Mouse (Mus musculus): ENCODE measurements around the gene Vmn1r142. TPM values are rescaled to one million over a fixed set of nuclear protein-coding genes. Genes with fewer than 3 reads are reported as not detected.

Gene Vmn1r142
- not detected for polyA plus RNA-seq (2015; fragmentation: Illumina TruSeq; extraction: RNeasy Lipid Tissue Mini Kit (QIAGEN cat#74804); ENCODE audit: insufficient read depth, low read depth, low replicate concordance)

GRCm38 (mm10) chr7:22163935-22164334, at the start of gene Vmn1r142:
TSS of gene Vmn1r142 (minus strand) at chr7:22164035.

DNA sequence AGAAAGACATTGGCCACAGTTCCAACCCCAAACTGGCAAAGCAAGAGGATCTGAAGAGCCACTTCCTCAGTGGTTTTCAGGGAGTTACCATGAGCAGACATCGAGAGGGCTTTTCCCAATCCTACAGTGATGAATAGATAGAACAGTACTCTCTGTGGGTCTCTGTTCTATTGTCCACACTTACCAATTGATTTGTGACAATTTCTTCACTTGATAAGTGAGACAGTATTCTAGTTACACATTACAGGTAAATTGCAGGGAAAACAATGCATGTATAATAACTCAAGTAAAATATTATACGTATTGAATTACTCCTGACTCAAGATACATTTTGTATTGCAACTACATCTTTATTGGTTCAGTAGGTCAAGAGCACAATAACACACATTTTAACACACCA, 37.3 kb upstream of the Vmn1r142 start, which contains the start of gene Gm8653:
TSS of gene Gm8653 (minus strand) at position 101 of the 400 bp plus-strand sequence.

DNA sequence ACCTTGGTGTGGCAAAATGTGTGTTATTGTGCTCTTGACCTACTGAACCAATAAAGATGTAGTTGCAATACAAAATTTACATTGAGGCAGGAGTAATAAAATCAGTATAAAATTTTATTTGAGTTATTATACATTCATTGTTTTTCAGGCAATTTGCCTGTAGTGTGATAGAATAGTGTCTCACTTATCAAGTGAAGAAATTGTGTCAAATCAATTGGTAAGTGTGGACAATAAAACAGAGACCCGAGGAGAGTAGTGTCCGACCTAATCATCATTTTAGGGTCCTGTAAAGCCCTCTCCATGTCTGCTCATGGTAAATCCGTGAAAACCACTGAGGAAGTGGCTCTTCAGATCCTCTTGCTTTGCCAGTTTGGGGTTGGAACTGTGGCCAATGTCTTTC, 25.2 kb upstream of the Vmn1r142 start, which contains the start of gene Vmn1r143:
TSS of gene Vmn1r143 (plus strand) at position 301 of the 400 bp plus-strand sequence.

DNA sequence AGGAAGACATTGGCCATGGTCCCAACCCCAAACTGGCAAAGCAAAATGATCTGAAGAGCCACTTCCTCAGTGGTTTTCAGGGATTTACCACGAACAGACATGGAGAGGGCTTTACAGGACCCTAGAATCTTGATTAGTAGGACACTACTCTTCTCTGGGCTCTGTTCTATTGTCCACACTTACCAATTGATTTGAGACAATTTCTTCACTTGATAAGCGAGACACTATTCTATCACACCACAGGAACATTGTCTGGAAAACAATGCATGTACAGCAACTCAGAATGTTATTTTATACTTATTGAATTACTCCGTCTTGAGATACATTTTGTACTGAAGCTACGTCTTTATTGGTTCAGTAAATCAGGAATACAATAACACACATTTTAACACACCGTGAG, 29.2 kb downstream of the Vmn1r142 start, which contains the start of gene Gm10666:
TSS of gene Gm10666 (minus strand) at position 101 of the 400 bp plus-strand sequence.

GRCm38 (mm10) chr7:22118145-22118544, 45.7 kb downstream of the Vmn1r142 start, which contains the start of gene Gm16451:
TSS of gene Gm16451 (minus strand) at chr7:22118245.

Other genes with a start within 250 kb of the Vmn1r142 start
- not detected for gene Gm5891, start 242.7 kb downstream of the Vmn1r142 start, polyA plus RNA-seq (2015; fragmentation: Illumina TruSeq; extraction: RNeasy Lipid Tissue Mini Kit (QIAGEN cat#74804); ENCODE audit: insufficient read depth, low read depth, low replicate concordance)
- not detected for gene Vmn1r137, start 169.4 kb downstream of the Vmn1r142 start, polyA plus RNA-seq (2015; fragmentation: Illumina TruSeq; extraction: RNeasy Lipid Tissue Mini Kit (QIAGEN cat#74804); ENCODE audit: insufficient read depth, low read depth, low replicate concordance)
- not detected for gene Vmn1r138, start 135.1 kb downstream of the Vmn1r142 start, polyA plus RNA-seq (2015; fragmentation: Illumina TruSeq; extraction: RNeasy Lipid Tissue Mini Kit (QIAGEN cat#74804); ENCODE audit: insufficient read depth, low read depth, low replicate concordance)
- not detected for gene Gm6176, start 107.7 kb downstream of the Vmn1r142 start, polyA plus RNA-seq (2015; fragmentation: Illumina TruSeq; extraction: RNeasy Lipid Tissue Mini Kit (QIAGEN cat#74804); ENCODE audit: insufficient read depth, low read depth, low replicate concordance)
- gene Vmn1r139, start 95.0 kb downstream of the Vmn1r142 start, polyA plus RNA-seq (2015; fragmentation: Illumina TruSeq; extraction: RNeasy Lipid Tissue Mini Kit (QIAGEN cat#74804); ENCODE audit: insufficient read depth, low read depth, low replicate concordance) = not detected
- not detected for gene Gm16451, start 45.8 kb downstream of the Vmn1r142 start, polyA plus RNA-seq (2015; fragmentation: Illumina TruSeq; extraction: RNeasy Lipid Tissue Mini Kit (QIAGEN cat#74804); ENCODE audit: insufficient read depth, low read depth, low replicate concordance)
- gene Gm10666, start 29.3 kb downstream of the Vmn1r142 start, polyA plus RNA-seq (2015; fragmentation: Illumina TruSeq; extraction: RNeasy Lipid Tissue Mini Kit (QIAGEN cat#74804); ENCODE audit: insufficient read depth, low read depth, low replicate concordance) = not detected
- gene Vmn1r143, start 25.3 kb upstream of the Vmn1r142 start, polyA plus RNA-seq (2015; fragmentation: Illumina TruSeq; extraction: RNeasy Lipid Tissue Mini Kit (QIAGEN cat#74804); ENCODE audit: insufficient read depth, low read depth, low replicate concordance) = not detected
- gene Gm8653, start 37.2 kb upstream of the Vmn1r142 start, polyA plus RNA-seq (2015; fragmentation: Illumina TruSeq; extraction: RNeasy Lipid Tissue Mini Kit (QIAGEN cat#74804); ENCODE audit: insufficient read depth, low read depth, low replicate concordance) = not detected
- not detected for gene Gm8453, start 65.4 kb upstream of the Vmn1r142 start, polyA plus RNA-seq (2015; fragmentation: Illumina TruSeq; extraction: RNeasy Lipid Tissue Mini Kit (QIAGEN cat#74804); ENCODE audit: insufficient read depth, low read depth, low replicate concordance)
- not detected for gene Gm4187, start 165.7 kb upstream of the Vmn1r142 start, polyA plus RNA-seq (2015; fragmentation: Illumina TruSeq; extraction: RNeasy Lipid Tissue Mini Kit (QIAGEN cat#74804); ENCODE audit: insufficient read depth, low read depth, low replicate concordance)
- not detected for gene Gm8660, start 207.0 kb upstream of the Vmn1r142 start, polyA plus RNA-seq (2015; fragmentation: Illumina TruSeq; extraction: RNeasy Lipid Tissue Mini Kit (QIAGEN cat#74804); ENCODE audit: insufficient read depth, low read depth, low replicate concordance)
- gene Vmn1r148, start 249.5 kb upstream of the Vmn1r142 start, polyA plus RNA-seq (2015; fragmentation: Illumina TruSeq; extraction: RNeasy Lipid Tissue Mini Kit (QIAGEN cat#74804); ENCODE audit: insufficient read depth, low read depth, low replicate concordance) = not detected